Mouse (Mus musculus) bone marrow macrophage, adult 2 months (primary cell): Measurements from ENCODE around the gene Fibcd1. TPM values are rescaled to one million over a fixed set of nuclear protein-coding genes. Genes with fewer than 3 reads are reported as not detected.

ENCODE experiments used
- H3K27ac ChIP-seq: 2 replicates; pipeline ENCODE4 v1.5.1; 2012; ENCODE audit warnings: low read depth, low read length; ENCODE audit not compliant: insufficient read depth
- H3K4me1 ChIP-seq: 2 replicates; pipeline ENCODE4 v1.6.1; 2012; ENCODE audit warnings: low read length; ENCODE audit not compliant: control insufficient read depth, insufficient read depth
- H3K4me3 ChIP-seq: 2 replicates; pipeline ENCODE4 v1.5.1; 2012; ENCODE audit warnings: mild to moderate bottlenecking, low read length, moderate library complexity; ENCODE audit not compliant: insufficient read depth
- CTCF ChIP-seq: IDR thresholded peaks from 2 replicates; pipeline ENCODE4 v1.5.1; 2012; ENCODE audit warnings: low read depth, mild to moderate bottlenecking, low read length, moderate library complexity
- POLR2A ChIP-seq: IDR thresholded peaks from 2 replicates; pipeline ENCODE4 v1.6.1; 2012; ENCODE audit warnings: mild to moderate bottlenecking, low read depth, low read length, borderline replicate concordance
- polyA plus RNA-seq: library from polyadenylated mRNA; stranded (reverse); fragments of >200 nt; gene quantifications from 2 replicates; pipeline ENCODE4 v1.2.4, GENCODE M21; 2012; ENCODE audit not compliant: missing spikeins, insufficient read depth, insufficient read length

Fibcd1 gene
- polyA plus RNA-seq, 1 experiment = not detected

- TF ChIP-seq POLR2A (no peak), CTCF (no peak)
- no peak overlapping the region for H3K4me3 ChIP-seq
- no peak overlapping the region for H3K27ac ChIP-seq
- H3K4me1 ChIP-seq = no peaks in the 10 kb centered on the region
Observed at GRCm38 (mm10) chr2:31814699-31815098, 31.1 kb downstream of the Fibcd1 start.

GRCm38 (mm10) chr2:31813641-31814040 is 32.2 kb downstream of the Fibcd1 start:
- no peak for TF ChIP-seq CTCF
- TF ChIP-seq POLR2A = no peak
- H3K4me1 ChIP-seq = no peaks in the 10 kb centered on the region
- H3K4me3 ChIP-seq = no peak overlapping the region
- H3K27ac ChIP-seq = no peak overlapping the region

- Histone ChIP-seq H3K27ac (no peak overlapping the region), H3K4me1 (no peaks in the 10 kb centered on the region), H3K4me3 (no peak overlapping the region)
- TF ChIP-seq CTCF (no peak), POLR2A (no peak)
Observed at GRCm38 (mm10) chr2:31811086-31811958, 34.5 kb downstream of the Fibcd1 start.

- TF ChIP-seq CTCF = no peak
- TF ChIP-seq POLR2A = no peak
- Histone ChIP-seq H3K4me3 (no peak within 1 kb of the TSS), H3K27ac (no peak within 1 kb of the TSS), H3K4me1 (no peaks in the 10 kb centered on the region)
Observed at GRCm38 (mm10) chr2:31810444-31810843, 35.4 kb downstream of the Fibcd1 start, which contains the start of gene Qrfp. Gene Qrfp, minus strand, starts transcription at chr2:31810580.

GRCm38 (mm10) chr2:31809358-31809740 is 36.5 kb downstream of the Fibcd1 start:
- no peak for TF ChIP-seq CTCF
- TF ChIP-seq POLR2A = no peak
- H3K27ac ChIP-seq = no peak overlapping the region

DNA sequence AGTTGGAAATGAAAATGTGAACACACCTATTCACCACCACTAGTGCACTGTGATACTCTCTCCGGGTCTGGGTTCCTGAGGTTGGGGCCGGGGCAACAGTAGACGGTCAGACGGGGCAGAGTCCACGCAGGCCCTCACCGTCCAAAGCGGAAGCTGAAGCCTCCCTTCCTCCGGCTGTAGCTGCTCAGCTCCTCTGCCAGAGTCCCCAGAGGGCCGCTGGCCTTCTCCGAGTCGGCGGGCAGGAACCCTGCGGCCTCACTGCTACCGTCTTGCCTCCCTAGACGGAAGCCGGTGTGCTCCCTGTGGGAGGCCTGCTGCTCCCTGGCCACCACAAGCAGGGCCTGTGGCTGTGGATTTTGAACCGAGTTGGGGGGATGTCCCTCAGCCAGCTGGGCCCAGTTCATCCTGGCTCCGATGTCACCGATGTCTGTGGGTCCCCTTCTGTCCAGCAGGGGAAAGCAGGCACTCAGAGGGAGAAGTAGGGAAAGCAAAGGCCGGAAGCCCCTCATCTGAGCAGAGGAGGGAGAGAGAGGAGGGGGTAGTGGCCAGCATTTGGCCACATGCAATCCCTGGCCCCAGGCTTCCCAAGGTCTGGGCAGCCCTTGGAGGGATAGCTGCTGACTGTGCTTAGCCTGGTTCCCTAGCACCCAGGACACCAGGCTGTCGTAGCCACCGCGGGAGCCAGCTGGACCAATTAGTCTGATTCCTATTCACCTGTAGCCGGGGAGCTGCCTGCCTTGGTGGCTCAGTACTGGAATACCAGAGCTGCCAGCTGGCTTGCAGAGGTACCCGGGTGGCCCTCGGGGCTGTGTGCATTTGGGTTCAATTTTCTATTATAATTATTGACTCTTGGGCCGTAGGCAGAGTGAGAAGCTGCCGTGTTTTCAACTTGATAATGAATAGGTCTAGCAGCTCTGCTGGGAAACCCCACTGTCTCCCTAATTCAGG is 37.1 kb downstream of the Fibcd1 start:
- no peak for TF ChIP-seq CTCF
- Histone ChIP-seq H3K4me3 (no peak overlapping the region), H3K4me1 (no peaks in the 10 kb centered on the region), H3K27ac (no peak overlapping the region)

More at GRCm38 (mm10) chr2:31809358-31809740, 36.5 kb downstream of the Fibcd1 start:
- no peaks in the 10 kb centered on the region for H3K4me1 ChIP-seq
- H3K4me3 ChIP-seq = no peak overlapping the region

DNA sequence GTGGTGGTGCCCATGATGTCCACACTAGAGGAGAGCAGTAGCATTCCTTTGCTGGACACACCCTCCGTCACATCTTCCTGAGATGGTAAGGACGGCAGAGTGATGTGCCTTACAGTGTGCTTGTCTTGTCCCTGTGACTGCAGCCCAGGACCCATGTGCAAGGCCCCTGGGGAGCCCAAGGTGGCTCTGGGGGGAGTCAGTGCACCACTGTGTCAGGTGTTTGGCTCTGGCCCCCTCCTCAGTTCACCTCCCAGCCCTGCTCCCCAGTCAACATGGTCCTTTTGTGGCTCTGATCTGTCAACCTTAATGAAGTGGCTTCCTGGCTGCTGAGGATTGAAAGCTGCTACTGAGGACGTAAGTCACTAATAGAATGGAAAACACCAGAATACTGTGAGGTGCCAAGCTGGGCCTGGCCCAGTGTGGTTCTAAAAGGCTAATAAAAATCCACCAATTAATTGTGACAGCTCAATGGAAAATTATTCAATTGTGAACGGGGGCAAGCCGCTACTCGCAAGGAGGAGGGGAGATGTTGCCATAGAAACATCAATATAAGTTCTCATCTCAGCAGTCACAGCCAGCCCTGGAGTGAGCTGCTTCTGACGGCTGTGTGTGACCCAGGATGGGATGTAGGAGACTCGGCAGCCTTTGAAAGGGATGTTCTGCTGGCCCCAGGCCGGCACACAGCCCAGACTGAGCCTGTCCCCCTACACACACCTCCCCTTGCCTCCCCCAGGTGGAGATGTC is 39.0 kb downstream of the Fibcd1 start:
- no peak for TF ChIP-seq CTCF
- TF ChIP-seq POLR2A = no peak
- no peak overlapping the region for H3K27ac ChIP-seq
- no peak overlapping the region for H3K4me3 ChIP-seq
- H3K4me1 ChIP-seq = no peaks in the 10 kb centered on the region

GRCm38 (mm10) chr2:31803480-31803879 is 42.3 kb downstream of the Fibcd1 start:
- H3K27ac ChIP-seq = no peak overlapping the region
- H3K4me3 ChIP-seq = no peak overlapping the region
- H3K4me1 ChIP-seq = no peaks in the 10 kb centered on the region
- TF ChIP-seq CTCF (no peak), POLR2A (no peak)

DNA sequence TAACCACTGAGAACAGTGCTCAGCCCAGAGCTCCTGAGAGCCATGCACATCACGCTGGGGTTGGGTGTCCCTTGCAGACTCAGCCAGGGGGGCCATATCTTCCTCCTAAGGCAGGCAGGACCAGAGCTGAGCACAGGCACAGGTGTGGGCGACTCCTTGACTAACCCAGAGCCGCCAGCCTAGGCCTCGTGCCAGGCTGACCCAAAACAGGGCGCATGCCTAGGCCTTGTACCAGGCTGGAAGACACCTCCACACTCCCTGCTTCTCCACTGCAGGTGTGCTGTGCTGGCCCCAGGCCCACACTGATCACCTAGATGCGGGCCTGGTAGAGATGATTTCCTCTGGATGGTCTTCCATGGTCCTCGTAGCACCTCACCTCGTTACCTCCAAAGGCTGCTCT is 43.0 kb downstream of the Fibcd1 start:
- no peaks in the 10 kb centered on the region for H3K4me1 ChIP-seq
- no peak overlapping the region for H3K4me3 ChIP-seq
- TF ChIP-seq POLR2A (no peak), CTCF (no peak)
- no peak overlapping the region for H3K27ac ChIP-seq
